Mouse (Mus musculus) left cerebral cortex, adult 2 months (tissue): ENCODE measurements around the gene Gzmm. TPM values are rescaled to one million over a fixed set of nuclear protein-coding genes. Genes with fewer than 3 reads are reported as not detected.

Experiments
- DNase-seq, 2 experiments: peaks; one replicate each; pipeline ENCODE4 v3.0.0; 2021 to 2022; ENCODE audit warnings: low spot score in 2 of 2, mixed read lengths in 1 of 2; ENCODE audit errors: extremely low spot score in 1 of 2
- H3K27ac ChIP-seq: fragments of 200-600 bp; 2 replicates; pipeline ENCODE4 v1.8.1; 2022
- H3K4me3 ChIP-seq: fragments of 200-600 bp; 2 replicates; pipeline ENCODE4 v1.8.1; 2022
- CTCF ChIP-seq: fragments of 200-600 bp; IDR thresholded peaks from 2 replicates; pipeline ENCODE4 v1.8.1; 2022; ENCODE audit warnings: antibody characterized with exemption, mild to moderate bottlenecking, moderate library complexity
- intact Hi-C: fragments of 180-260 bp; cut with DNase I; formaldehyde crosslinking; loops from one replicate; pipeline ENCODE4 v1.15.1; 2025
- total RNA-seq, 2 experiments: library from RNA; stranded (reverse); gene quantifications; 2 replicates each; pipeline ENCODE4 v1.2.3; 2021

Gene Gzmm
- total RNA-seq, 2 experiments from 2014 or later = 2.1 to 4.0 TPM

DNA sequence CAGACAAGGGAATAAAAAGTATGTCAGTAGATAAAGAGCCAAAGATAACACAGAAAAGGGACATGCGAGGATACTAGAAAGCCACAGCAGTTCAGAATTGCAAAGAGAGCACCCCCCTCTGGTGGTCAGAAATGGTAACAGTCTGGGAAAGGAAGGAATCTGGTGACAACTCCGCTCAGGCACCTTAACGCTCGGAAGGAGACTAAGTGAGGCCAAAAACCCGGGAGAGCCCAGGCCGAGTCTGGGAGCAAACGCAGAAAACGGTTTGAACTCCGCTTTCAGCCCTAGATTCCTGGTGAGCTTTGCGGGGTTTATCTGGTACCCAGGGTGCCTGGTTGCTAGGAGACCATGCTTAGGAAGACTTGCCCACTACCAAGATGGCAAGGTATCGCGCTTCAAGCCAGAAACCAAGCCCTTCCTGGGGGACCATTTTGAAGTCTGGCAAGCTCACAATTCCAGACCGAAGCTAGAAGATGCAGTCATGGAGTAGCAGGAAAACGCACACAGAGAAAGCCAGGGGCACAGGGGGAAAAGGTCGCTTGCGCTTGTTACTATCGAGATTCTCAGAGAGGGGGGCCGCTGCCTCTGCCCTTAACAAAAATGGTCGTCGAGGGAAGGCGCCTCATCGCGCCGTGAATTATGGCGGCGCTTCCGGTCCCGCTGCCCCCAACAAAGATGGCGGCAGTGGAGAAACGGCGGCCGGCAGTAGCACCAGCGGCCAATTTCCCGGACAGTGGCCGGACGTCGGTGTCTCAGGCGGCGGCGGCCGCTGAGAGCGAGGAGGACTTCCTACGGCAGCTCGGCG, 19.8 kb upstream of the Gzmm start, which contains the start of gene Tpgs1:
Tpgs1 (plus strand) TSS at position 599 of the 805 bp plus-strand sequence.
- intact Hi-C loops = loop anchor here (1.0 to 10.0 kb wide), 4 partner anchors 12 to 1234 kb away; partner anchors contain the start of gene Ccdc105
- Histone ChIP-seq H3K27ac (peak within 1 kb of the TSS; percentile 99), H3K4me3 (peak within 1 kb of the TSS; percentile 94)
- DNase-seq = peak; percentile 87
- TF ChIP-seq CTCF = peak; percentile 97

DNA sequence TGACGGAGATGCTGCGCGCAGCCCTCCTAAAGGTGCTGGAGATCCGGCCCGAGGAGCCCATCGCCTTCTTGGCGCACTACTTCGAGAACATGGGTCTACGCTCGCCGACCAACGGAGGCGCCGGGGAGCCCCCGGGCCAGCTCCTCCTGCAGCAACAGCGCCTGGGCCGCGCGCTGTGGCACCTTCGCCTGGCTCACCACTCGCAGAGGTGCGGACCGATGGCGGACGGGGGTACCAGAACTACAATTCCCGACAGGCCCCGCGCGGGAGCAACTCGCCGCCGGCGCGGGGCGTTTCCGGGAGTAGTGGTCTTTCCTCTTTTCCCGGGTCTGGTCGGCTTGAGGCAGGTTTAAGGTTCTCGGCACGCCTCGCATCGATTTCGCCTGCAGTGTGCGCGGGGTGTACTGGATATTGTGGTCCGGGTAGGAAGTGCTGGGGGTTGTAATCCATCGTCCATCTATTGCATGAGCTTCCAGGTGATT, 19.2 kb upstream of the Gzmm start:
- no peak for TF ChIP-seq CTCF
- intact Hi-C loops = loop anchor here (1.0 to 10.0 kb wide), 3 partner anchors 12 to 1235 kb away; partner anchors contain the start of gene Ccdc105
- Histone ChIP-seq H3K4me3 (peak overlapping the region; percentile 94), H3K27ac (peak overlapping the region; percentile 99)
- DNase-seq = peak; percentile 80

DNA sequence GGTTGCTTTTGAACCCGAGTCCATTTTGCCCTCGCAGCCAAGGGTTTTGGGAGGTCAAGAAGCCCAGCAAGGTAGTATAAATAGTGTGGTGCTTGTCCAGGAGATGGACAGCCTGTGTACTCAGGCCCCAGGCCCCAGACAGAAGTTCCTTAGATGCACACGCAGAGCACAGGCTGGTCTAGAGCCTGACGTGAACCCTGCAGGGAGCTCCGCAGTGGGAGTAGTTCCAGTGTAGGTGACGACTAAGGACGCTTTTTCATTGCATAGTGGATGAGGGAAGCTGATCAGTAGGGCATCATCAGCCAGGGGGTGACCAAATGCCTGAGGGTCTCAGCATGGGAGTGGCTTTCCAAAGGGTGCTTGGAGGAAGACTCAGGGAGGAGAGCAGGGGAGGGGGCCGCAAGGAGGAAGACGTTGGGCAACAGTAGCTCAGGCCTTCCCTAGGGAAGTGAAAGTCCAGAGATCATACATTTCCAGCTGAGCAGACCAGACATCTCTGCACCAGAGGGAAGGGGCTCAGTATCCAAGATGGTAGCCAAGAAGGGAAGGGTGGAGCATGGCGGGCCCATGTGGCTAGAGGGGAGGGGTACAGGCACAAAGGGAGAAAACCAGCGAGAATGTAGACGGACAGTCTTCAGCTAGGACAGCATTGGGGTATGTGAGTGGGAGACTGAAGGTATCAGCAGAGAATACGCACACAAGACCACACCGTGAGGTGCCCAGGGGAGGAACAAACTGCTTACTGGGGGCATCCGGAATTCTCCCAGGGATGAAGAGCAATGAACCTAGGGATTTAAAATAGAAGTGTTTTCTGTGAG, 18.5 kb upstream of the Gzmm start:
- no peak for DNase-seq
- no peak for TF ChIP-seq CTCF
- Histone ChIP-seq H3K27ac (peak overlapping the region; percentile 99), H3K4me3 (peak overlapping the region; percentile 94)
- intact Hi-C loops = no loop called here

DNA sequence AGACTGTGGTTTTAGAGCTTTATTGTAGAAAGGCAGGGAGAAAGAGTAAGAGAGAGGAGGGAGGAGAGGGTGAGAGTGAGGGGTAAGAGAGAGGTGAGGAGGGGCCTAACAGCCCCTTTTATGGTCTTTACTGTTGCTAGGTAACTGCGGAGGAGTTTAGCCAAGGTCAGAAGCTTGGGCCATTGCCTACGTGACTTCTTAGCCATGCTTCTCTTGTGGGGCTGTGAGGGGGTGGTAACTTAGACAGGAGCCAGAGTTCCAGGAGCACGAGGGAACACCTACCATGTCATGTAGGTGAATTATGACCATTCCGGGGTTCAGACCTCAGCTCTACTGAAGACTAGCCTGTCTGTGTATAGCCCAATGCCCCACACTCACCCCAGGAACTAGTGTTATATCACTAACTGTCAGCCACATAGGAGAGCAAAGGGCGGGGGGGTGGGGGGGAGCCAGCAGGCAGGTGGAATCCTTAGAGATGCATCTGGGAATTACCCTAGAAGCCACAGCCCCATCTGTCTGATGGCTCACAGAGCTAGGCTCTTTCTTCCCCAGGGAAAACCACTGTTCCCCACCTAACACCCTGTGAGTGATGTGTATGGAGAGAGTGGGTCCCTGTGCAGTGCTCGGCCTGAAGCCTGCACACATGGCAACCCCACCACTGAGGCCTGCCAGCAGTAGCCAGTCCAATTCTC, 17.3 kb upstream of the Gzmm start:
- intact Hi-C loops = no loop called here
- no peak for DNase-seq
- no peak for TF ChIP-seq CTCF
- Histone ChIP-seq H3K4me3 (no peak overlapping the region), H3K27ac (no peak overlapping the region)

DNA sequence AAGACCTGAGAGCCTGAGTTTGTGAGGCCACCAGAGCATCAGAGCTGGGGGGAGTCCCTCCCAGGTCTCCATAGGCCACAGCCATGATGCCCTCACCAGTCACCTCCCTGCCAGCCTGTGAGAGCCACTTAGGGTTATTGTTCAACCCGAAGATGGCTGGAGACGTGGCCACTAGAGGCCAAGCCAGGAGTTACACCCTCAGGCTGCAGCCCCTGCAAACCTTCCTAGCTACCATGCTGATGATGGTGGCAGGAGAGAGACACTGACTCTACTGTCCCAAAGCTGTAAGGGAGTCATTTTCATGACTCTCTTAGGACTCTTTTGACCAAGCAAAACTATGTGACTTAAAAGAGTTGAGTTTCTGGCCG, 16.7 kb upstream of the Gzmm start:
- no peak; the same call in 1 of the 2 replicates for TF ChIP-seq CTCF
- no peak overlapping the region for H3K4me3 ChIP-seq
- DNase-seq = no peak
- intact Hi-C loops = no loop called here
- H3K27ac ChIP-seq = no peak overlapping the region

DNA sequence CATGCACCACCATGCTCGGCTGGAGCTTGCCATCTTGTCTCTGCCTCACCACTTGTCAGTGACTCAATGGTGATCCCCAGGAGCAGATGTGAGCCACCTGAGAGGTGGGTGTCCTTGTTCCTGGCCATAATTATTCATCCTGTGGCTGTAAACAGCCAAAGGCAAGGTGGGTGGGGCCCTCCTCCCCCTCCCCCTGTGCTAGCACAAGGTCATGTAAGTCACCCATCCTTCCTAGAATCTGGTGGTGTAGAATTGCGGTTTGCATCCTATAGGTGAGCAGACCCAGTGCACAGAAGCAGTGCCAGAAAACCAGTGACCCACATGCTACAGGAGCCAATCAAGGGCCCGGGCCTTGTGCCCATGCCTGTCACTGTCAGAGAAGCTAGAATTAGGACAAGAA, 15.8 kb upstream of the Gzmm start:
- no peak overlapping the region for H3K4me3 ChIP-seq
- no peak overlapping the region for H3K27ac ChIP-seq
- no peak for TF ChIP-seq CTCF
- no peak for DNase-seq
- intact Hi-C loops = no loop called here

DNA sequence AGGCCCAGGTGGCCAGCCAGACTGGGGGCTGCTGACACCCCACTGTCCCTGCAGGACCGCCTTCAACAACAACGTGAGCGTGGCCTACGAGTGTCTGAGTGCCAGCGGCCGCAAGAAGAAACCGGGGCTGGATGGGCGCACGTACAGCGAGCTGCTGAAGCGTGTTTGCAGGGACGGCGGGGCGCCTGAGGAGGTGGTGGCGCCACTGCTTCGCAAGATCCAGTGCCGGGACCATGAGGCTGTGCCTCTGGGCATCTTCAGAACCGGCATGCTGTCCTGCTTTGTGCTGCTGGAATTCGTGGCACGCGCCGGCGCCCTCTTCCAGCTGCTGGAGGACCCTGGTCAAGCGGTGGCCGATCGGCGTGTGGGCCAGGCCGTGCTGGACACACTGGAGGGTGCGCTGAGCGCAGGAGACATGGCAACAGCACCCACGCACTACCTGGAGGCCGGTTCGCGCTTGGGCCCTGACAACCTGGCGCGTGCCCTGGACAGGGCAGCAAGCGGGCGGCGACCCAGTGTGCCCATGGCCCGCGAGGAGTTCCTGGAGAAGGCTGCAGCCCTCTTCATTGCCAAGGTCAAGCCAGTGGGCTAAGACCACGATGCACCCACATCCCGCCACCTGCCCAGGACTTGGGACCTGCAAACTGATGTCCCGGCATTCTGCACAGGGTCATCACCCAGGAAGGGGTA, 13.3 kb upstream of the Gzmm start:
- no peak for DNase-seq
- intact Hi-C loops = no loop called here
- Histone ChIP-seq H3K27ac (no peak overlapping the region), H3K4me3 (no peak overlapping the region)
- TF ChIP-seq CTCF = no peak

DNA sequence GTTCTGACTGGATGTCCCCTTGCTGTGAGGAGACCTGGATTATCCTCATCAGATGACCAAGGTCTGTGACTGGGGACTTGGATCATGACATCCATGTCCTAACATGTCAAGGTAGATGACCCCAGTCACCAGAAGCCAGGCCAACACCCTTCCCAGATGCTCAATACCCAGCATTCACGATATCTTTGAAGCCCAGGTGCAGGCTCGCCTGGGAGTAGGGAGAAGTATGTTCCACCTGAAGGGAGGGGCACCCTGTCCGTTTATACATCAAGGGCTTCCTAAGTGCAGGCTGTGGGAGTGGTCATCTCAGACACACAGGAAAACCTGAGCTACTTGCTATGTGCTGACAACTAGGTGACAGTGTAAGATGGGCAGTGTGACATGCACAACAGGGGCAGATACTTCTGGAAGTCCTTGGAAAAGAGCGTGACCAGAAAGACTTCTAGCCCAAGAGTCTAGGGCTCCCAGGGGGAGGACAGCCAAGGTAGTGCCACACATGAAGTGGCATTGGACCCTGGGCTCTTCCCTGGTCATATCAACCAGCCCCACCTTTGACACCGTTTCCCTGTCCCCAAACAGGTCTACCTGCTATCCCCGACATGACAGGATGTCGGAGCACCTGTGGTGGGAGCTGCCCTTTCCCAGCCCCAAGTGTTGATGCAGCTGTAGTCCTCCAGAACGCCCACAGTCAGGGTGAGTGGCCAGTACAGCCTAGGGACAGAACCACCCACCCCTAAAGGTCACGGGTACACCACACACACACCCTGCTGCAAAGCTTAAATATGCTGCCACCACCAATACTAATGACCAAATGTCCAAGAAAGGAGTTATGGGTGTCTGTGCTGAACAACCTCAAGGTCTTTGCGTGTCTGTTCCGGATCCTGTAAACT, 8.0 kb upstream of the Gzmm start:
- H3K27ac ChIP-seq = peak overlapping the region; percentile 85
- no peak for TF ChIP-seq CTCF
- no peak for DNase-seq
- peak overlapping the region; percentile 47 for H3K4me3 ChIP-seq
- intact Hi-C loops = loop anchor here (1.0 kb wide), 1 partner anchor 12 kb away; the partner anchor contains the start of gene Tpgs1

DNA sequence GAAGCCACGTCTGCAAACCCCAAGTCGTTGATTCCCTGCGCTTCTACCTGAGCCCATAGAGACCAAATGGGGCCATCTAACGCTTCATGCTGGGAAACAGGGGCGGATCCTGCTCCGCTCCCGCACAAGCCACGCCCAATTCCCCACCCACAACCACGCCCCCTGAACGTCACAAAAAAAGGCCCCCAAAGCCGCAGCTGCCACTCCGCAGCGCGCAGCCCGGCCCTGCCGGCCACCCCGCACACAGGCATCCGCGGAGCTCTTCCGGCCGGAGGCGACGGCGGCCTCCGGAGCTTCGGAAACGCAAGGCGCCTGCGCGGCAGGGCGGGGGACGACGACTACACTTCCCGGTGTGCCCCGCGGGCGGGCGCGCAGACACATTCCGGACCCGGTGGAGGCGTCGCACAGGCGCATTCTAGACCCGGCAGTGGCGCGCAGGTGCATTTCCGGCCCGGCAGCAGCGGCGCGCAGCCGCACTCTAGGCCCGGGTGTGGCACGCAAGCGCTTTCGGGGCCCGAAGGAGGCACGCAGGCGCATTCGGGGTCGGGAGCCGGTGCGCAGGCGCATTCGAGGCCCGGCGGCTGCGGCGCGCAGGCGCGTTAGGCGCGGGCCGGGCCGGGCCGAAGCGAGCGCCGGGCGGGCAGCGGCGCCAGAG, 7.1 kb upstream of the Gzmm start, which contains the start of gene Cdc34:
Cdc34 (plus strand) TSS at position 605 of the 655 bp plus-strand sequence.
- DNase-seq = peak; percentile 99 to 100
- peak; percentile 41 for TF ChIP-seq CTCF
- intact Hi-C loops = loop anchor here (1.0 kb wide), 1 partner anchor 12 kb away; the partner anchor contains the start of gene Tpgs1
- Histone ChIP-seq H3K4me3 (peak within 1 kb of the TSS; percentile 63), H3K27ac (peak within 1 kb of the TSS; percentile 85)

DNA sequence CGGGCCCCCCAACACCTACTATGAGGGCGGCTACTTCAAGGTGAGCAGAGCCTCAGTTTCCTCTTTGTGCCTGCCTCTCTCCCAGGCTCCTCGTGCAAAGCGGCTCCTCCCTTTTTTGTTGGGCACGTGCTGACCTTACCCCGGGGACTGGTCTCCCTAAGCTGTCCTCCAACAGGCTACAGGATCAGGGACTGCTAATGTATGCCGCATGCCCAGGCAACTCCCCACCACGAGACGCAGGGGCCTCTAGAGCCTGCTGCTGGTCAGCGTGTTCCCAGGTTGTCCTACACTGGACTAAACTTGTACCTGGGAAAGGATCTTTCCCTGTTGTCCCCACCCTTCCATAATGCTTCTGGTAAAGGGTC, 6.3 kb upstream of the Gzmm start:
- intact Hi-C loops = no loop called here
- DNase-seq = no peak
- peak overlapping the region; percentile 77 for H3K27ac ChIP-seq

More for the DNA sequence above, 6.3 kb upstream of the Gzmm start:
- H3K4me3 ChIP-seq = peak overlapping the region; percentile 63
- no peak for TF ChIP-seq CTCF
